Mouse (Mus musculus) brain, adult 2 months (tissue): ENCODE data around the gene Cyp2b9.
"Not testable (repeated sequence)": the region's sequence is repeated elsewhere in the genome, so short reads cannot be mapped to it uniquely, and the experiment has no call there.

ENCODE experiments used
- DNase-seq: peaks from one replicate; pipeline ENCODE4 v3.0.0; 2011; ENCODE audit warnings: low read depth, low spot score

Gene Cyp2b9

GRCm38 (mm10) chr7:26173111-26173510, at the start of gene Cyp2b9:
Gene Cyp2b9 (plus strand): TSS chr7:26173411.
- not testable (repeated sequence) for DNase-seq

DNA sequence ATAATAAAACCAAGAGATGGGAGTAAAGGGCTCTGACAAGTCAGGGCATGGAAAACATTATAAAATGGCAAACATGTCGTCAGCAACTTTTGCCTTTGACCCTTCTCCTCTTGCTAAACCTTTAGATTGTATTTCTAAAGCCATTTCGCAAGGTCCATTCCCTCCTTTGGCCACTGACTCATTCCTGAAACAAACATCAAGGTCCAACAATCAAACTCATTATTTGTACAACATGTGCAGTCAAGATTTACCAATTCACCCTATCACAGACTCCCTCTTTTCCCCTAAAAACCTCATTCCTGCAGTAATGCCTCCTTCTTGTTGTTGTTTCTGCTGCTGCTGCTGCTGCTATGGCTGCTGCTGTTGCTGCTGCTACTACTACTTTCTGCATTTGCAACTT, 33.6 kb upstream of the Cyp2b9 start:
- DNase-seq, result not testable (repeated sequence)

DNA sequence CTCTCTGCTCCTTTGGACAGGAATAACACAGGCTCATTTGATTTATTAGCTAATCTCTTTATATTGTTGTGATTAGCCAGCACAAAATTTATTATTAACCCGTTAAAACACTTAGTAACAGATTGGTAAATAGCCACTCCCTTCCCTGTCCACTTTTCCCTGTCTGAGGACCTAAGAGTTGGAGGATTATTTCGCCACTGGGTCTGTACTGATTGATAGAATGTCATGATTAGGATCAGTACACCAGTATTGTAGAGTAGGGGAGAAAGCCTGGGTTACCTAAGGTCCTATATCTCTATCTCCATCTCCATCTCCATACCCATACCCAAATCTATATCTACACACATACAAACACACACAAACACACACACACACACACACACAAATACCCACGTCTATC, 29.6 kb upstream of the Cyp2b9 start:
- DNase-seq, result not testable (repeated sequence)

DNA sequence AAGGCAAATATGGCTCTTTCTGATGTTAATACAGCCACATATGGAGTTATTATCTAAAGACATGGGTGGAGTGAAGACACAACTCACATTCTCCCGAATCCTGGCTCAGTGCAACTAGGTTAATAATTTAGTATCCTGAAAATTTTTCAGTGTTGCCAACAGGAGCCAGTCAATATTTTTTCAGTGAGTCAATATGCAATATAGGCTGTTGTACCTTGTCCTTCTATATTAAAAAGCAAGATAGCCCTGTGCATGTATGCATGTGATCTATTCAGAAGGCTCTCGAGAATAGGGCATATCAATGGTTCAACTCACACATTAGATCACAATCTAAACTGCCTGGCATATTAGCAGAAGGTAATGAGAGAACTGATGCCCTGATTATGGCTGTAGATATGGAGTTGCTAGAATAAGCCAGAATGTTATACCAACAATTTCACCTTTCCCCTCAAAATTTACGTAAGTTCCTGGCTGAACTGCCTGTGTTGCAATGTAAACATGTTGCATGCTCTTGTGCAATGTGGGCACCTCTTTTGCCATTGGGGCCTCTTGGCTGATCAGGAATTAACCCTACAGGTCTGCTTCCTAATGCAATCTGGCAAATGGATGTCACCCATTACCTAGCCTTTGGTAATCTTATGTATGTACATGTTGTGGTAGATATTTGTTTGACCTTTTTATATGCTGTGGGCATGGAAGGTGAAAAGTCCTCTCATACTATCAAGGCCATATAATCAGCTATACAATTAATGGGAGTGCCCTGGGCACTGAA, 4.3 kb upstream of the Cyp2b9 start:
- not testable (repeated sequence) for DNase-seq

DNA sequence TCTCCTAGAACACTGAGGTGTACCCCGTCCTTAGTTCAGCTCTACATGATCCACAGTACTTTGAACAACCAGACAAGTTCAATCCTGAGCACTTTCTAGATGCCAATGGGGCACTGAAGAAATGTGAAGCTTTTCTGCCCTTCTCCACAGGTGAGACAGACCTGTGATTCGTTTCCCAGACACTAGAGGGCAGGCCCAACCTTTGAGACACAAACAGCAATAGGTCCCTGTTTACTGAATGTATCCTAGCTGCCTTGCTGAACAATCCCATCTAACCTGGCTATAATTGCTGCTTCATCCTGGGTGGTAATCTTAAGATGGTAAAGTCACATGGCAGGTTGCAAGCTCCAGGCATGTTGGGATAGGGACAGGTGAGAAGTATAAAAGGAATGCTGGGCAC, 27.9 kb downstream of the Cyp2b9 start:
- peak; percentile 0 for DNase-seq

DNA sequence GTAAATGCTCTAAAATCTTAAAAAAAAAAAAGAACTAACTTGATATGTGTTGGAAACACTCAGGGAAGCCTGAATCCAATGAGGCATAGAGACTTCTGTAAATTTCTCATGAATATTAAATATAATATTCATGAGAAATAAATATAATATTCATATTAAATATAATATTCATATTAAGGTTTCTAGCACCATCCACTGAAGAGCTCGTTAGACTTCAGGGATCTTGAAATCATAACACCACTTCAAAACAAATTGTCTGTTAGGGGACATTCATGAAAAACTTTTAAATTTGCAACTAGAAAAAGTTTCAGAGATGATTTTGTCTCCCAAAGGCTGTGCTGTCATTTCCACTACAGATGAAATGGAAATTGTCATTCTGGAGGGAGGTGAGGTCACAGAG, 86.8 kb downstream of the Cyp2b9 start, which contains the start of gene Vmn1r184:
TSS of gene Vmn1r184 (plus strand) at position 301 of the 400 bp plus-strand sequence.
- DNase-seq, result not testable (repeated sequence)
